Mouse (Mus musculus): ENCODE measurements around the gene Ppef1.

Gene Ppef1

GRCm38 (mm10) chrX:160598055-160598454 is 137.5 kb downstream of the Ppef1 start:
- DNase-seq (ENCODE audit: low spot score): no peak

DNA sequence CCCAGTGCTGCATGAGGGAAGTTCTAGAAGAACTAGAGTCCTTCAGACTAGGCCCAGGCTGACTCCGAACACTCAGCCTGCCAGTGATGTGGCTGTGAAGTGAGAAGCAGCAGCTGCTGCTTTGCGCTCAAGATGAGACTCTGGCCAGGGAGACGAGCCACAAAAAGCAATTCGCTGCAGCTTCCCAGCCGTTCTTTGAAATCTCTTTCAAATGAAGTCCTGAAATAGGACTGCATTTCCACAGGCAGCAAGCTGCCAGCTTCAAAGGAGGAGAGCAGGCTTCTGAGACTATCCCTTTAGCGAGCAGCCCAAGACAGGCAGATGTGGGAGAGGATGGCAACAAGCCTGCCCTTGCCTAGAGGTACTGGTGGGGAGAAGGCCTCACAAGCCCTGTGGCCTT is 142.6 kb downstream of the Ppef1 start:
- no peak for DNase-seq (ENCODE audit: low spot score)

DNA sequence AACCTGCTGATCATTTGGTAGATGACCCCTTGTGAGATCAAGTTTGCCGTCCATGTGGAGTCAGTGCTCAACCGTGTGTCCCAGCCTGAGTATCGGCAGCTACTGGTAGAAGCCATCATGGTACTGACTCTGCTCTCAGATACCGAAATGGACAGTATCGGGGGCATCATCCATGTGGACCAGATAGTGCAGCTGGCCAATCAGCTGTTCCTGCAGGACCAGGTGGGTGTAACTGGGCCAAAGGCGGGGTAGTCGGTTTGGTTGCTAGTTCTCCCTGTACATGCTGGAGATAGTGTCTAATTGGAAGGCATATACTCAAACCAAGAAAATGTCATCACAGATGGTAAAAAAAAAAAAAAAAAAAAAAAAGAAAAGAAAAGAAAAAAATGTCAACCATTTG is 145.4 kb downstream of the Ppef1 start:
- no peak for DNase-seq (ENCODE audit: low spot score)

- DNase-seq (ENCODE audit: low spot score): no peak
Measured at GRCm38 (mm10) chrX:160588523-160588922, 147.0 kb downstream of the Ppef1 start.

DNA sequence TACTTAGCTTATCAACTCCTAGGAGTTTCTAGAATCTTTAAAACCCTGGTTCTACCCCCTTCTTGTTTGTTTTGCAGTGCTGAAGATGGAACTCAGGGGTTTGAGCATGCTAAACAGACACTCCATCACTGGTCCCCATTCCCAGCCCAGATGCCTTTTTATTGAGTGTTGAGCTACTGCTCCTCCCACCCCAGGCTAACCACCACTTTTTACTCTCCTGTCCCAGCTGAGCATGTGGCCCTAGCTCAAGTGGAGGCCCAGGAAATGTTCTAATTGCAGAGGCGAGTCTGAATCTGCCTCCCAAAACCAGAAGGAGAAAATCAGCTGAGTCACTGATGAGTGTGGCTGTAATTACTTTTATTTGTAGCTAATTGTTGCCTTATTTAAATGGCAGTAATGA is 150.5 kb downstream of the Ppef1 start:
- DNase-seq (ENCODE audit: low spot score): no peak

DNA sequence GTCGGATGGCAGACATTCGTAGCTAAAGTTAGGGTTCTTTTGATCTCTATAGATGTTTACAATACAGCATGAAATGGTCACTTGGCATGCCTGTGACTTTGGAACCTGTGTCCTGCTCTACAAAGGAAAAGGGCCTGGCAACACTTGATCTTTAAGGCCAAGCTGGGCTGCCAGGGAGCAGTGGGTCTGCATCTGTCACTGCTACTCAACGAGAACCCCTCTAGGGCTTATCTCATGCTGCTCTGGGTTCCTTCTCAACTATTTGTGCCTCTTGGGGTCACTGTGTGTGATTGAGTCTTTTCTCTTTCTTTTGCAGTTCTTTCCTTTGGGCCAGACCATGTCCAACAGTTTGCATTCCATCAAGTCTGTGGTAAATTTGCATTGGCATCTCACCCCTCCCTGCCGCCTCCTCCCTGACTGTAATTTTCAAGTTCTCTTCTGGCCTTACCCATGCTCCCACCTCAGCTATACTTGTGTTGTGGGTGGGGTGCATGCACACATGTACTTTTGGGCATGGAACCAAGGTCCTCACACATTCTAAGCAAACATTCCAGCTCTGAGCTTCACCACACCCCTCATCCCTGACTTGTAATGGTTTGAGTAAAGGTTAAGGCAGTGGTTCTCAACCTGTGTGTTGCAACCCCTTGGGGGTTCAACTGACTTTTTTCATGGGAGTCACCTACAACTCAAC is 151.3 kb downstream of the Ppef1 start:
- DNase-seq (ENCODE audit: low spot score): no peak

- no peak for DNase-seq (ENCODE audit: low spot score)
Measured at GRCm38 (mm10) chrX:160583589-160583988, 152.0 kb downstream of the Ppef1 start.
